Mouse (Mus musculus) embryonic stem cell, embryonic (primary cell): ENCODE measurements at regions not wholly inside any gene's neighbourhood (a gene's known extent, or its start where the extent isn't known, plus 50 kb on each side); places are given as distances from the start of the nearest gene placed in this dataset.

ENCODE experiments used
- CTCF ChIA-PET, 4 experiments: fragments of 300-600 bp in 2 of 4; fragments of 350-600 bp in 2 of 4; sonication (Branson Sonifier 250); formaldehyde crosslinking; loops; one replicate each; lab custom pipeline; 2022; ENCODE audit warnings: inconsistent platforms in 2 of 4; lab: Charles Lee
- POLR2A ChIA-PET, 4 experiments: fragments of 300-600 bp in 2 of 4; fragments of 350-600 bp in 2 of 4; sonication (Branson Sonifier 250); formaldehyde crosslinking; loops; one replicate each; lab custom pipeline; 2022; ENCODE audit warnings: antibody characterized with exemption in 4 of 4, inconsistent platforms in 1 of 4; lab: Charles Lee

- ChIA-PET POLR2A (interaction anchor here in 1 of 4 experiments (1.6 kb wide), 1 partner anchor 20 kb away, joined by 6 read pairs; no protein-coding TSS in a partner anchor), CTCF (no interaction called here)
Measured at GRCm38 (mm10) chr16:50065336-50066082, 265.2 kb downstream of the Cd47 start.

DNA sequence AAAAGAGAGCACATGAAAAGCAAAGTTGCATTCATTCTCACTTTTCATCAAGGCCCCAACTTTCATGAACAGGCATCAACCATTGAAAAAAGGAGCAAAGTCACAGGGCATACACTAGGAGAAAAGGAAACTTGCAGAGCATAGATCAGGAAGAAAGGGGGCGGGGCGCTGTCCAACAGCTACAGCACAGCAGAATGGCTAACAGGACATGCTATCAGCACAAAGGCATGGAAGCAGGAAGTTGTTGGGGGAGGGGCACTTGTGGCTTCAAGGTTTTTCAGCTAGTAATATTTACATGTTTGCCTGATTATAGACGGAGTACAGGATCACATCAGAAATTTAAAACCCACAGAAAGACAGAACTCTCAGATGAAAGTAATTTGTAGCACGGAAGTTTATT is 268.7 kb downstream of the Cd47 start:
- POLR2A ChIA-PET, result no interaction called here
- CTCF ChIA-PET, result interaction anchor here in 1 of 4 experiments (1.4 kb wide), 1 partner anchor 22 kb away, joined by 3 read pairs; no protein-coding TSS in a partner anchor

- POLR2A ChIA-PET, result no interaction called here
- CTCF ChIA-PET, result interaction anchor here in 1 of 4 experiments (0.6 kb wide), 1 partner anchor 97 kb away, joined by 5 read pairs; no protein-coding TSS in a partner anchor
Measured at GRCm38 (mm10) chr16:50070728-50071127, 270.4 kb downstream of the Cd47 start.

DNA sequence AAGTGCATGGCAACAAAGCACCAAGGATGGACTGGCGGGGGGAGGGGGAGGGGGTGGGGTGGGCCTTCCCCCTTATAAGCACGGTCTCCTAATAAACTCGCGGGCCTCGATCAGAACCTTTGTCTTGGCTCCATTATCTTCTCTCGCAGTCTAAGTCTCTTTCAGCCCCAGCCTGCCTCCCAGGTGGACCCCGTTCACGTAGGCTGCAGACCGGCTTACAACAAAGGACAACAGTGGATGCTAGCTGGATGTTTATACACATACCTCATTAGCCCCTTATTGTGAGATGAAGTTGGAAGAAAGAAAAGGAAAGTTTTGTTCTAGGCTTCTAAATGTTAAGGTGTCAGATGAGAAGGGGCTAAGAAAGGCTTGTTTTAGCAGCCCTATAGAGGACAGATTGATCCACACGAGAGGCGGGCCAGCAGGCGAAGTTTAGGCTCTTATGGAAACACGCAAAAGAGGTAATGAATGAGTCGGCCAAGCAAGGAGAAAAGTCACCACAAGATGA is 272.6 kb downstream of the Cd47 start:
- CTCF ChIA-PET, result interaction anchor here in 2 of 4 experiments (0.6 kb wide), 2 partner anchors 8 to 832 kb away, joined by 3 to 6 read pairs; no protein-coding TSS in a partner anchor
- POLR2A ChIA-PET, result no interaction called here

- ChIA-PET POLR2A (no interaction called here), CTCF (interaction anchor here in 2 of 4 experiments (0.5 to 0.8 kb wide), 2 partner anchors 9 to 28 kb away, joined by 4 to 6 read pairs; no protein-coding TSS in a partner anchor)
Measured at GRCm38 (mm10) chr16:50073979-50074378, 273.6 kb downstream of the Cd47 start.

- POLR2A ChIA-PET, result no interaction called here
- CTCF ChIA-PET, result no interaction called here
Measured at GRCm38 (mm10) chr16:50075641-50076040, 275.3 kb downstream of the Cd47 start.

DNA sequence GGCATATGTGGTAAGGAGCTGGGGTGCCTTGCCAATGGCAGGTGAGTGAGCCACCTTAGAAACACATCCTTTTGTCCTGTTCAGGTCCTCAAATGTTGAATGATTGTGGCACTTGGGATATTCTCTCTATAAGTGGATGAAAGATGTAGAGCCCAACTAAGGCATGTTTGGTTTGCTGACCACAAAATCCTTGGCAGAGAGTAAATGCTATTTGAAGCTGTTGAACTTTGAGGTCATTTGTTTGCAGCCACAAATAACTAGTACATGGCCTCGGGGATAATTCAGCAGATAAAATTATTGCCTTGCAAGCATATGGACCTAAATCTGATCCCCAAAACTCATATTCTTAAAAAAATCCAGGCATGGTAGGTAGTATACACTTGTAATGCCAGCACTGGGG is 281.2 kb downstream of the Cd47 start:
- CTCF ChIA-PET, result no interaction called here
- POLR2A ChIA-PET, result no interaction called here

GRCm38 (mm10) chr16:50092318-50092717 is 292.0 kb downstream of the Cd47 start:
- ChIA-PET POLR2A (no interaction called here), CTCF (no interaction called here)

GRCm38 (mm10) chr16:50092780-50093179 is 292.4 kb downstream of the Cd47 start:
- CTCF ChIA-PET, result no interaction called here
- POLR2A ChIA-PET, result no interaction called here

- ChIA-PET POLR2A (no interaction called here), CTCF (no interaction called here)
Measured at GRCm38 (mm10) chr16:50095858-50096551, 295.7 kb downstream of the Cd47 start.

DNA sequence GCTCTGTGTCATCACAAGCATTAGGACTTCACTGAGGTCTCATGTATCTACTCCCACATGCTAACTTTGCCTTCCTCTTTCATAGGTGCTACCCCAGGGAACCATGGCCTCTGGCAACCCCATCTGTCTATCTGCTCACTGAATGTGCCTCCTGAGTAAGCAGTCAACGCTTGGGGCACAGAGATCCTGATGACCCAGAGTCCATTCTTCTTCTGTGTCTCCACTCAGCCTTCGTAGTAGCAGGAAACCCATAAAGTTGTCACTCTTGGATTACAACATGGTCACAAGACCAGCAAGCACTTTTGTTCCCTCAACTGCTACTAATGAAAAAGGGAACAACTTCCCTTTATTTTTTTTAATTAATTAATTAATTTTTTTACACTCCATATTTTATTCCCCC is 296.2 kb downstream of the Cd47 start:
- CTCF ChIA-PET, result no interaction called here
- POLR2A ChIA-PET, result no interaction called here

DNA sequence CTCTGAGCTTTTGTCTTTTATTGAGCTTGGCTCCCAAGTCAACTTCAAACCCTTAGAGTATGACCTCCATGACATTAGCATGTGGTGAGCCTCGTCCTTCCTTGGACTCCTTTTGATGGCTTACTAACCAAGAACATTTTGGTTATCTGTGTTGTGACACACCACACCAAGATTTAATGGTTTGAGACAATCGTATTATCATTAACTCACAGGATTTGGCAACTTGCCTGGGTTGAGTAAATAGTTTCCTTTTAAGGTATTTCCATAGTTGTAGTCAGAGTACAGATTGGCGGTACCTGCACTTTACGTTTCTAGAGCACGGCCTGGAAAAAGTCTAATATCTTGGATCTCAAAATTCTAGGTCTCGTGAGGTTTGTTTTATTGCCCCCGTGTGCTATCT is 303.0 kb downstream of the Cd47 start:
- ChIA-PET CTCF (no interaction called here), POLR2A (no interaction called here)

- CTCF ChIA-PET, result interaction anchor here in 2 of 4 experiments (0.5 to 1.3 kb wide), 2 partner anchors 72 to 210 kb away, joined by 3 to 5 read pairs; no protein-coding TSS in a partner anchor
- POLR2A ChIA-PET, result no interaction called here
Measured at GRCm38 (mm10) chr16:50118150-50118549, 314.0 kb downstream of the Bbx start.

DNA sequence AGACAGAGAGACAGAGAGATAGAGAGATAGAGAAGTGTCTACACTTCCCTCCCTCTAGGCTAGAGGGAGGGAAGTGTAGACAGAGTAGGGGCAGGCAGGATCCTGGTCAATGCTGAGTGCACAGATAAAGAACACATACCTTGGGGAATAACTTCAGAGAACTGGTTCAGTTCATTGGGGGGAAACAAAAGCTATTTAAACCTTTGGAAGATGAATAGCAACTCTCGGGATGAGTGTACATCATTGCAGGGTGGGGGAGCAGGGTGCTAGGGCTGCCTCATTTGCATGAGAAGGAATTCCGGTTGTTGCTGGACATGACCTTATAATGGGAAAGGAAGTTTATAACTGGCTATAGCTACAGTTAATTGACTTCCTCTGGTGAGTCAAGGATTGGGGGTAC is 309.7 kb downstream of the Bbx start:
- ChIA-PET POLR2A (no interaction called here), CTCF (interaction anchor here in 2 of 4 experiments (0.5 to 1.0 kb wide), 2 partner anchors 38 to 79 kb away, joined by 4 to 12 read pairs; no protein-coding TSS in a partner anchor)

DNA sequence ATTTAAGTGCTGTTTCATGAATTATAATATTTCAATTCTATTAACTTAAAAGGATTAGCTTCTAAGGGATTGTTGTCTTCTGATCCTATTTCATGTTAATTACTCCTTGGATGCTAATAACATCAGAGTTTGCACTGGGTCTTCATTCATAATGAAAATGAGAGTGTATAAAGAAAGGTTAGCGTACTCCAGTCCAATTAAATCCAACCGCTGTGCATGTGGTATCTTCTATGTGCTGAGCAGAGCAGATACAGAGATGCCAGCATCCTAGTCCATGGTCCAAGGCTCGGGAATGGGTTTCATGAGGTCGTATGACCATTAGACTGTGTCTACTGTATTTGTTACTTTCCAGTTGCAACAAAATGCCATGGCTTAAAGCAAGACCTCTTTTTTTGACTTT is 307.5 kb downstream of the Bbx start:
- ChIA-PET POLR2A (no interaction called here), CTCF (no interaction called here)

DNA sequence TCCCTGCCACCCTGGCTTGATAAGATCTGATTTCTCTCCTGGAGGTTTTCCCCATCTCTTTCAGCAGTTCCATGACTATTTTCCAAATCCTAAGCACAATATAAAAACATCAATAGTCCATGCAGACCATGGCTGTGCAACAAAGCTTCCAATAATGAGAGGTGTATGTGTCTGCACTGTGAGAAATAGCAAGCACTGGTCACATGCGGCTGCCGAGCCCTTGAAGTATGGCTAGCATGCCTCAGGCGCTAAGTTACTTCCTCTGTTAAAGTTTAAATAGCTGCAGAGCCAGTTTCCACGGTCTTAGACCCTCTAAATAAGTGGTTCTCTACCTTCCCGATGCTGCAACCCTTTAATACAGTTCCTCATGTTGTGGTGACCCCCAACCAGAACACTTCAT is 306.6 kb downstream of the Bbx start:
- ChIA-PET CTCF (no interaction called here), POLR2A (no interaction called here)

- POLR2A ChIA-PET, result no interaction called here
- CTCF ChIA-PET, result no interaction called here
Measured at GRCm38 (mm10) chr16:50131406-50131805, 300.8 kb downstream of the Bbx start.
